Mouse (Mus musculus): ENCODE measurements at regions not wholly inside any gene's neighbourhood (a gene's known extent, or its start where the extent isn't known, plus 50 kb on each side); places are given as distances from the start of the nearest gene placed in this dataset.
A peak's percentile ranks its signal among the peaks of the same experiment; 100 is the strongest.

DNA sequence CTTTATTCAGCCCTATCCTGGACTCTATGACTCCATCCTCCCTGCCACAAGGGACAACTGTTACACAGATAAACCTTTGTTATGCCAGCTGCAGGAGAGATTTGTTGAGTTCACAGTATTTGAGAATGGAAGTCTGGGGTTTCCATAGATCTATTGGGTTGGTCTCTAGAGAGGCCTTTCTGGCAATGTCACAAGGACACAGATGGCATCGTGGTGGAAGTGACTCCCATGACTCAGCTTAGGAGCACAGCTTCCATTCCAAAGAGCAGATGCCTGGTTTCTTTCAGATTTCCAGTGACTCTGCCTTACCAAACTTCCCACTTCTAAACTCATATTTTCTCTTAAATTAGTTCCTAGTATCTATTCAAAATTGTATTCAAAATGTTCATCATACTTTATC is 467.6 kb downstream of the Gm826 start:
- Histone ChIP-seq H3K9me3 (replicated peaks; ENCODE audit: control insufficient read depth, low read length) (no peaks in the 10 kb centered on the region), H3K27ac (ENCODE audit: low read depth, low read length) (no peak overlapping the region), H3K4me1 (ENCODE audit: control insufficient read depth, insufficient read depth, low read length) (no peaks in the 10 kb centered on the region), H3K4me2 (ENCODE audit: low read length) (no peak overlapping the region), H3K36me3 (ENCODE audit: control insufficient read depth, insufficient read depth, low read length) (no peaks in the 10 kb centered on the region), H3K9ac (ENCODE audit: low read length) (no peak overlapping the region), H3K4me3 (ENCODE audit: low read depth, low read length) (no peak overlapping the region), H3K27me3 (replicated peaks; ENCODE audit: control insufficient read depth, insufficient read depth, low read length) (no peaks in the 10 kb centered on the region)
- ATAC-seq (no peak), DNase-seq (ENCODE audit: low spot score) (no peak)
- 86% methylated on average over 1 of the region's 1 CpGs for WGBS

DNA sequence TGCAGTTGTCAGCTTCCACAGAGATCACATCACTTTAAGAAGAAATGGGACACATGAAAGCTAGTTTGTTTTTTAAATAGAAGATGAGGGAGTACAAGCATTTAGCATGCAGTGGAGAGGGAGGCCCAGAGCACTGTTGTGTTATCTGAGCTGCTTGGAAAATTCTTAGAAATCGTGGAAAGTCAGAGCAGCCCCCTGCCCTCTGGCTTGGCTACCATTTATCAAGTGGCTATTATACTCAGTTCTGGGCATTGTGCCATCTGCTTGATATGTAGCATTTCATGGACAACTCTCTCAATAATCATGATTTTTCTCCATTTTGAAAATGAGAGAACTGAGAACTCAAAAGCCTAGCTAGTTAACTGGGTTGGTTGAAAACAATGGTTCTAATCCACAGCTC is 470.8 kb downstream of the Gm826 start:
- Histone ChIP-seq H3K27ac (ENCODE audit: low read depth, low read length) (no peak overlapping the region), H3K4me2 (ENCODE audit: low read length) (no peak overlapping the region), H3K9me3 (replicated peaks; ENCODE audit: control insufficient read depth, low read length) (no peaks in the 10 kb centered on the region), H3K27me3 (replicated peaks; ENCODE audit: control insufficient read depth, insufficient read depth, low read length) (no peaks in the 10 kb centered on the region), H3K4me1 (ENCODE audit: control insufficient read depth, insufficient read depth, low read length) (no peaks in the 10 kb centered on the region), H3K36me3 (ENCODE audit: control insufficient read depth, insufficient read depth, low read length) (no peaks in the 10 kb centered on the region), H3K4me3 (ENCODE audit: low read depth, low read length) (no peak overlapping the region), H3K9ac (ENCODE audit: low read length) (no peak overlapping the region)
- DNase-seq (ENCODE audit: low spot score) (peak; percentile 23), ATAC-seq (no peak)
- whole genome bisulfite sequencing: 56% methylated on average over 1 of the region's 1 CpGs

- 89% methylated on average over 5 of the region's 5 CpGs for WGBS
- no peak for DNase-seq (ENCODE audit: low spot score)
- Histone ChIP-seq H3K4me2 (ENCODE audit: low read length) (no peak overlapping the region), H3K9ac (ENCODE audit: low read length) (no peak overlapping the region), H3K27me3 (replicated peaks; ENCODE audit: control insufficient read depth, insufficient read depth, low read length) (no peaks in the 10 kb centered on the region), H3K27ac (ENCODE audit: low read depth, low read length) (no peak overlapping the region), H3K9me3 (replicated peaks; ENCODE audit: control insufficient read depth, low read length) (no peaks in the 10 kb centered on the region), H3K4me3 (ENCODE audit: low read depth, low read length) (no peak overlapping the region), H3K4me1 (ENCODE audit: control insufficient read depth, insufficient read depth, low read length) (no peaks in the 10 kb centered on the region), H3K36me3 (ENCODE audit: control insufficient read depth, insufficient read depth, low read length) (no peaks in the 10 kb centered on the region)
- no peak for ATAC-seq
These were observed 479.9 kb downstream of the Gm826 start for GRCm38 (mm10) chr2:159853891-159854665.

- DNase-seq (ENCODE audit: low spot score) (peak; percentile 25), ATAC-seq (no peak)
- Histone ChIP-seq H3K27ac (ENCODE audit: low read depth, low read length) (no peak overlapping the region), H3K9ac (ENCODE audit: low read length) (no peak overlapping the region), H3K27me3 (replicated peaks; ENCODE audit: control insufficient read depth, insufficient read depth, low read length) (no peaks in the 10 kb centered on the region), H3K9me3 (replicated peaks; ENCODE audit: control insufficient read depth, low read length) (no peaks in the 10 kb centered on the region), H3K4me3 (ENCODE audit: low read depth, low read length) (no peak overlapping the region), H3K4me2 (ENCODE audit: low read length) (no peak overlapping the region), H3K36me3 (ENCODE audit: control insufficient read depth, insufficient read depth, low read length) (no peaks in the 10 kb centered on the region), H3K4me1 (ENCODE audit: control insufficient read depth, insufficient read depth, low read length) (no peaks in the 10 kb centered on the region)
- WGBS: 84% methylated on average over 4 of the region's 4 CpGs
These were observed 481.0 kb downstream of the Gm826 start for GRCm38 (mm10) chr2:159852959-159853358.

DNA sequence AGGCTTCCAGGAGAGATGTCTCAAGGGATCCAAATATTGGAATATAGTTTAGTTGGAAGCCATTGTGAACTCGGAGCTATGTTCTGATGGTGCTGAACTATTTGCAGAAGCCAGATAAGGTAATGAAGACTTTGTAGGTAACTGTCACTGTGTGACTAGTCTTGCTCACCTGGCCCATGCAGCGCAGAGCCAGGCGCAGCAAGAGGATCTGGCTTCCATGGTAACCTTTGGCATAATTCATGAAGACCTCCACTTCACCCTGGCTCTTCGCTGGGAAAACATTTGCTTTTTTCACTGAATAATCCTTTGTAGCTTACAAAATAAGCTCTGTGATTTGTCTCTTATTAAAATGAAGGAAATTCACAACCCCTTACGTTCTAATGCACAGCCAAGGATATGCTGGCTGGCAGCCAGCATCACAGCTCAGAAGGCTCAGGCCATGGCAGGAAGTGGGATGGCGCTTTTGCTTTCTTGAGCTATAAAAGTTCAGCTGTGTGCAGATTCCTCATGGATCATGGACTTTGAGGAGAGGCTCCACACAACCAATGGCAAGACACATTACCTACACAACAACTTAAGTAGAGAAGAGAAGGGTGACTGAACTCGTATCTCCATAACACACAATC is 501.4 kb downstream of the Gm826 start:
- H3K27me3 ChIP-seq (replicated peaks; ENCODE audit: control insufficient read depth, insufficient read depth, low read length): no peaks in the 10 kb centered on the region

DNA sequence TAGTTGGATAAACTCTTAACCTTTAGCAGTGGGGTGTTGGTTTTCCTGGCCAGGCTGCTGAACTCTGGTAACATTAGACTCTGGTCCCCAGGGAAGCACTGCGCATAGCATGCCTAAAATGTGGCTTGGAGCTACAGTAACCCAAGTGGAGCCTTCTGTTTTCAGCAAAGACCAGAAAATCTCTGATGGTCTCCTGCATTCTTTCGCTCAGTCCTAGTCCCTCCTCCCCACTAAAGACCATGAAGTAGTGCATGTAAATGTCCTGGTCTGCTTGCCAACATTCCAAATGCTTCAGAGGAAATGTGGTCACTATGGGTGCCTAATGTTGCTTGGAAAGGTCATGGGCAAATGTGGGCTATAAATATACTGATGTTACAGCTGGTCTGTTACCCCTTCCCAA is 507.5 kb downstream of the Gm826 start:
- H3K9ac ChIP-seq (ENCODE audit: low read length): no peak overlapping the region
- 88% methylated on average over 2 of the region's 2 CpGs for WGBS
- ATAC-seq: no peak

More for the DNA sequence above, 501.4 kb downstream of the Gm826 start:
- 73% methylated on average over 7 of the region's 7 CpGs for WGBS
- DNase-seq (ENCODE audit: low spot score) (peak; percentile 47), ATAC-seq (no peak)
- H3K4me2 ChIP-seq (ENCODE audit: low read length): no peak overlapping the region
- H3K36me3 ChIP-seq (ENCODE audit: control insufficient read depth, insufficient read depth, low read length): no peaks in the 10 kb centered on the region
- H3K9ac ChIP-seq (ENCODE audit: low read length): no peak overlapping the region
- no peaks in the 10 kb centered on the region for H3K9me3 ChIP-seq (replicated peaks; ENCODE audit: control insufficient read depth, low read length)
- no peak overlapping the region for H3K27ac ChIP-seq (ENCODE audit: low read depth, low read length)
- no peak overlapping the region for H3K4me3 ChIP-seq (ENCODE audit: low read depth, low read length)
- no peaks in the 10 kb centered on the region for H3K4me1 ChIP-seq (ENCODE audit: control insufficient read depth, insufficient read depth, low read length)

DNA sequence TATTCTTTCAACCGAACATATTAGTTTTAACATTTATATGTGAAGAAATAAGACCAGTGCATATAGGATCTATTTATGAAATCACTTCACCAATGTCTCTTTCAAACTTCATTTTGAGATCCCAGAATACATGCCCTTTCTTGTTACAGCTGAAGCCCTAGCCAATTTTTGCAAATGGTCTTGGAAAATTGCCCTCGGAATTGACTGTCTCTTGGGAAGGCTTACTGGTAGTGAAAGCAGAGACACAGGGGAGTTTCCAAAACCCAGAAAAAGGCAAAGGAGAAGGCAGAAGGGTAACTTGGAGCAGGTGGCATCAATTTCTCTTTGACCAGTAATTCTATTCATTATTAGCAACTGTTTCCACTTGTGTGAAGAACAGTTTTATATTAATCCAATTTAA is 515.4 kb downstream of the Gm826 start:
- Histone ChIP-seq H3K9ac (ENCODE audit: low read length) (no peak overlapping the region), H3K36me3 (ENCODE audit: control insufficient read depth, insufficient read depth, low read length) (no peaks in the 10 kb centered on the region), H3K4me1 (ENCODE audit: control insufficient read depth, insufficient read depth, low read length) (no peaks in the 10 kb centered on the region), H3K4me3 (ENCODE audit: low read depth, low read length) (no peak overlapping the region), H3K27ac (ENCODE audit: low read depth, low read length) (no peak overlapping the region), H3K9me3 (replicated peaks; ENCODE audit: control insufficient read depth, low read length) (no peaks in the 10 kb centered on the region), H3K4me2 (ENCODE audit: low read length) (no peak overlapping the region), H3K27me3 (replicated peaks; ENCODE audit: control insufficient read depth, insufficient read depth, low read length) (no peaks in the 10 kb centered on the region)
- DNase-seq (ENCODE audit: low spot score): peak; percentile 28
- no peak for ATAC-seq
- 80% methylated on average over 2 of the region's 2 CpGs for WGBS

More for the DNA sequence above, 507.5 kb downstream of the Gm826 start:
- no peak for DNase-seq (ENCODE audit: low spot score)
- Histone ChIP-seq H3K4me2 (ENCODE audit: low read length) (no peak overlapping the region), H3K4me3 (ENCODE audit: low read depth, low read length) (no peak overlapping the region), H3K4me1 (ENCODE audit: control insufficient read depth, insufficient read depth, low read length) (no peaks in the 10 kb centered on the region), H3K9me3 (replicated peaks; ENCODE audit: control insufficient read depth, low read length) (no peaks in the 10 kb centered on the region), H3K27me3 (replicated peaks; ENCODE audit: control insufficient read depth, insufficient read depth, low read length) (no peaks in the 10 kb centered on the region), H3K36me3 (ENCODE audit: control insufficient read depth, insufficient read depth, low read length) (no peaks in the 10 kb centered on the region), H3K27ac (ENCODE audit: low read depth, low read length) (no peak overlapping the region)

GRCm38 (mm10) chr2:159816344-159816743 is 517.6 kb downstream of the Gm826 start:
- no peaks in the 10 kb centered on the region for H3K4me1 ChIP-seq (ENCODE audit: control insufficient read depth, insufficient read depth, low read length)
- H3K4me3 ChIP-seq (ENCODE audit: low read depth, low read length): no peak overlapping the region
- no peak overlapping the region for H3K27ac ChIP-seq (ENCODE audit: low read depth, low read length)
- DNase-seq (ENCODE audit: low spot score): no peak
- H3K27me3 ChIP-seq (replicated peaks; ENCODE audit: control insufficient read depth, insufficient read depth, low read length): no peaks in the 10 kb centered on the region
- ATAC-seq: no peak
- 92% methylated on average over 8 of the region's 8 CpGs for WGBS
- no peaks in the 10 kb centered on the region for H3K36me3 ChIP-seq (ENCODE audit: control insufficient read depth, insufficient read depth, low read length)
- H3K4me2 ChIP-seq (ENCODE audit: low read length): no peak overlapping the region
- no peaks in the 10 kb centered on the region for H3K9me3 ChIP-seq (replicated peaks; ENCODE audit: control insufficient read depth, low read length)
- no peak overlapping the region for H3K9ac ChIP-seq (ENCODE audit: low read length)

Measured in forebrain, embryonic 14.5 days (tissue).